Mouse (Mus musculus): ENCODE results near the gene Prr11.

DNA sequence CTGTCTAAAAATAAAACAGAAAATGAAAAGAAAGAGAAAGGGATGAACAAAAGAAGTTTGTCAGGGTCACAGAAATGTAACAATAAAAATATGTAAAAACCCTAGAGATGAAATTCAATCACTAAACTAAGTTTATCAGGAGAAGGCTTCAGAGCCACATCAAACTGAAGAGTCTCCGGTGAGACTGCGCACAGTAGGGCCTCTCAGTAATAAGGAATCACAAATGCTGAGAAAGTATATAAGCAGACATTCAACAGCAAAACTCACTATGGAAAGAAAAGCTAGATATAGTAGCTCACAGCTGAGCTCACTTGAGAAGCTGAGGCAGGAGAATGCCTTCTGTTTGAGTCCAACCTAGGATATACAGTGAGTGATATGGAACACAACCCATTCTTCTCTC, 48.1 kb downstream of the Prr11 start:
- TF ChIP-seq CTCF (IDR thresholded peaks at IDR 0.05; ENCODE audit: borderline replicate concordance, extremely low read depth, insufficient read depth, insufficient read length) (no peak), POLR2A (IDR thresholded peaks at IDR 0.05; ENCODE audit: borderline replicate concordance, extremely low read depth, insufficient read depth, insufficient read length, poor library complexity, severe bottlenecking) (no peak)
